Mouse (Mus musculus) layer of hippocampus, postnatal 25 days (tissue): ENCODE measurements around the gene Gm3404. TPM values are rescaled to one million over a fixed set of nuclear protein-coding genes. Genes with fewer than 3 reads are reported as not detected.
"Not testable (repeated sequence)": the region's sequence is repeated elsewhere in the genome, so short reads cannot be mapped to it uniquely, and the experiment has no call there.

ENCODE experiments used
- DNase-seq, 2 experiments: peaks; one replicate each; pipeline ENCODE4 v3.0.0; 2022; ENCODE audit warnings: mixed read lengths in 2 of 2, low spot score in 1 of 2; ENCODE audit errors: extremely low spot score in 1 of 2
- total RNA-seq, 2 experiments: library from RNA; stranded (reverse); gene quantifications; 2 replicates each; pipeline ENCODE4 v1.2.3; 2021

Gm3404 gene
- total RNA-seq = not detected

GRCm38 (mm10) chr5:146525501-146525900 is at the start of gene Gm3404:
Gene Gm3404, plus strand, starts transcription at chr5:146525801.
- not testable (repeated sequence) for DNase-seq

- peak; percentile 28 to 53 for DNase-seq
Observed at GRCm38 (mm10) chr5:146479564-146479963, 46.0 kb upstream of the Gm3404 start.

- not testable (repeated sequence) for DNase-seq
Observed at GRCm38 (mm10) chr5:146481665-146482064, 43.9 kb upstream of the Gm3404 start, which contains the start of gene Gm6408. Gene Gm6408, plus strand, starts transcription at chr5:146481965.

GRCm38 (mm10) chr5:146488959-146489358 is 36.6 kb upstream of the Gm3404 start:
- peak in 1 of 2 experiments; percentile 41 for DNase-seq

GRCm38 (mm10) chr5:146491063-146491462 is 34.5 kb upstream of the Gm3404 start, which contains the start of gene Gm6370:
Gene Gm6370, plus strand, starts transcription at chr5:146491363.
- not testable (repeated sequence) for DNase-seq

GRCm38 (mm10) chr5:146502099-146502498 is 23.5 kb upstream of the Gm3404 start, which contains the start of gene 4930449I24Rik:
Gene 4930449I24Rik, plus strand, starts transcription at chr5:146502399.
- not testable (repeated sequence) for DNase-seq

GRCm38 (mm10) chr5:146513823-146514222 is 11.8 kb upstream of the Gm3404 start, which contains the start of gene Gm3402:
Gene Gm3402, plus strand, starts transcription at chr5:146514123.
- not testable (repeated sequence) for DNase-seq

- not testable (repeated sequence) for DNase-seq
Observed at GRCm38 (mm10) chr5:146537347-146537746, 11.7 kb downstream of the Gm3404 start, which contains the start of gene Gm3409. Gene Gm3409, plus strand, starts transcription at chr5:146537647.

GRCm38 (mm10) chr5:146555836-146556235 is 30.2 kb downstream of the Gm3404 start, which contains the start of gene Gm3415:
Gene Gm3415, plus strand, starts transcription at chr5:146556136.
- DNase-seq = not testable (repeated sequence)

- DNase-seq = no peak
Observed at GRCm38 (mm10) chr5:146564259-146564658, 38.7 kb downstream of the Gm3404 start.

GRCm38 (mm10) chr5:146567054-146567453 is 41.5 kb downstream of the Gm3404 start:
- no peak for DNase-seq

GRCm38 (mm10) chr5:146570179-146570578 is 44.6 kb downstream of the Gm3404 start:
- DNase-seq = not testable (repeated sequence)

GRCm38 (mm10) chr5:146571830-146572734 is 46.5 kb downstream of the Gm3404 start:
- peak; percentile 43 to 71 for DNase-seq

- not testable (repeated sequence) for DNase-seq
Observed at GRCm38 (mm10) chr5:146572735-146573042, 47.1 kb downstream of the Gm3404 start.

GRCm38 (mm10) chr5:146576668-146577067 is 51.1 kb downstream of the Gm3404 start:
- DNase-seq = no peak

Other genes starting within 250 kb of the Gm3404 start
- 100 to 1,000 TPM in 1 of 2 experiments, 10 to 100 TPM in 1; 97.5 to 111 TPM for gene Wasf3, start 140.8 kb upstream of the Gm3404 start, total RNA-seq
- not detected for gene Gm6408, start 43.8 kb upstream of the Gm3404 start, total RNA-seq
- not detected for gene Gm6370, start 34.4 kb upstream of the Gm3404 start, total RNA-seq
- gene 4930449I24Rik, start 23.4 kb upstream of the Gm3404 start, total RNA-seq = not detected
- gene Gm3402, start 11.7 kb upstream of the Gm3404 start, total RNA-seq = not detected
- gene Gm3409, start 11.8 kb downstream of the Gm3404 start, total RNA-seq = not detected
- gene Gm3415, start 30.3 kb downstream of the Gm3404 start, total RNA-seq = not detected
- 10 to 100 TPM; 40.9 to 44.1 TPM for gene Gpr12, start 59.4 kb downstream of the Gm3404 start, total RNA-seq